Mouse (Mus musculus) neural tube, embryonic 15.5 days (tissue): Measurements from ENCODE around the gene Rsph6a. TPM values are rescaled to one million over a fixed set of nuclear protein-coding genes. Genes with fewer than 3 reads are reported as not detected.

ENCODE experiments used
- ATAC-seq: fragments of 200-750 bp; cut with Nextera tagmentation; 2 replicates; pipeline ENCODE4 v1.8.0; 2017; ENCODE audit warnings: mild to moderate bottlenecking, moderate TSS enrichment, moderate library complexity; ENCODE audit not compliant: low FRiP score
- H3K27ac ChIP-seq: fragments of 300-500 bp; sonication (generic); replicated peaks from 2 replicates; pipeline ENCODE4 v1.5.1; 2015; ENCODE audit warnings: mild to moderate bottlenecking, inconsistent platforms
- H3K27me3 ChIP-seq: fragments of 300-500 bp; sonication (generic); replicated peaks from 2 replicates; pipeline ENCODE4 v1.6.1; 2015; ENCODE audit warnings: inconsistent platforms
- H3K36me3 ChIP-seq: fragments of 300-500 bp; sonication (generic); 2 replicates; pipeline ENCODE4 v1.6.1; 2015; ENCODE audit warnings: inconsistent platforms
- H3K4me1 ChIP-seq: fragments of 300-500 bp; sonication (generic); 2 replicates; pipeline ENCODE4 v1.6.1; 2015; ENCODE audit warnings: inconsistent platforms
- H3K4me2 ChIP-seq: fragments of 300-500 bp; sonication (generic); 2 replicates; pipeline ENCODE4 v1.6.1; 2015; ENCODE audit warnings: inconsistent platforms, mild to moderate bottlenecking, moderate library complexity
- H3K4me3 ChIP-seq: fragments of 300-500 bp; sonication (generic); replicated peaks from 2 replicates; pipeline ENCODE4 v1.5.1; 2015; ENCODE audit warnings: mild to moderate bottlenecking, inconsistent platforms
- H3K9ac ChIP-seq: fragments of 300-500 bp; sonication (generic); replicated peaks from 2 replicates; pipeline ENCODE4 v1.6.1; 2015; ENCODE audit warnings: mild to moderate bottlenecking, inconsistent platforms
- H3K9me3 ChIP-seq: fragments of 300-500 bp; sonication (generic); replicated peaks from 2 replicates; pipeline ENCODE4 v1.6.1; 2016; ENCODE audit warnings: inconsistent platforms
- WGBS: fragments of 180-500 bp; shearing (Covaris S2); methylation state at CpG from one replicate; pipeline ENCODE4 v1.1.7; 2015; ENCODE audit warnings: mixed read lengths; 5-methylcytosine and 5-hydroxymethylcytosine counted together
- polyA plus RNA-seq: library from polyadenylated mRNA; unstranded; fragments of >200 nt; fragmentation: Nextera tagmentation; extraction: Ambion mirVana; gene quantifications from 2 replicates; pipeline ENCODE4 v1.2.1, GENCODE M21; 2015

Gene Rsph6a
- polyA plus RNA-seq, 1 experiment from 2014 or later = 0.24 TPM

- Histone ChIP-seq H3K4me3 (no peak overlapping the region), H3K9ac (no peak overlapping the region), H3K27me3 (peaks cover 37% of the 10 kb centered on the region), H3K4me2 (no peak overlapping the region), H3K9me3 (no peaks in the 10 kb centered on the region), H3K4me1 (peaks cover 27% of the 10 kb centered on the region), H3K27ac (no peak overlapping the region), H3K36me3 (no peaks in the 10 kb centered on the region)
- 56% methylated on average over 18 of the region's 18 CpGs for WGBS
- no peak for ATAC-seq
Measured at GRCm38 (mm10) chr7:19022189-19022958, 32.1 kb upstream of the Rsph6a start.

GRCm38 (mm10) chr7:19023357-19023814 lies 31.1 kb upstream of the Rsph6a start, which contains the start of gene Foxa3:
Gene Foxa3 (minus strand): TSS chr7:19023538.
- WGBS = 6% methylated on average over 28 of the region's 30 CpGs

GRCm38 (mm10) chr7:19024096-19024506 lies 30.4 kb upstream of the Rsph6a start, which contains the start of gene Sympk:
Gene Sympk (plus strand): TSS chr7:19024377.
- Histone ChIP-seq H3K4me2 (peak within 1 kb of the TSS; percentile 85), H3K27me3 (peaks cover 37% of the 10 kb centered on the region), H3K9me3 (no peaks in the 10 kb centered on the region), H3K4me1 (peaks cover 27% of the 10 kb centered on the region), H3K27ac (peak within 1 kb of the TSS; percentile 75), H3K9ac (peak within 1 kb of the TSS; percentile 86), H3K36me3 (peaks cover 2% of the 10 kb centered on the region), H3K4me3 (peak within 1 kb of the TSS; percentile 88)
- WGBS = under 1% methylated on average over 46 of the region's 50 CpGs
- ATAC-seq = peak; percentile 94

More at GRCm38 (mm10) chr7:19023357-19023814, 31.1 kb upstream of the Rsph6a start, which contains the start of gene Foxa3:
- Histone ChIP-seq H3K4me2 (peak within 1 kb of the TSS; percentile 85), H3K4me1 (peaks cover 27% of the 10 kb centered on the region), H3K4me3 (peak within 1 kb of the TSS; percentile 88), H3K9ac (peak within 1 kb of the TSS; percentile 86), H3K36me3 (no peaks in the 10 kb centered on the region), H3K9me3 (no peaks in the 10 kb centered on the region), H3K27ac (peak within 1 kb of the TSS; percentile 75), H3K27me3 (peaks cover 37% of the 10 kb centered on the region)
- ATAC-seq = peak; percentile 43

- peak overlapping the region; percentile 88 for H3K4me3 ChIP-seq
- peaks cover 8% of the 10 kb centered on the region for H3K36me3 ChIP-seq
- peaks cover 27% of the 10 kb centered on the region for H3K4me1 ChIP-seq
- ATAC-seq = peak; percentile 66
- H3K4me2 ChIP-seq = peak overlapping the region; percentile 85
- under 1% methylated on average over 32 of the region's 36 CpGs for WGBS
- H3K27ac ChIP-seq = peak overlapping the region; percentile 75
- H3K9ac ChIP-seq = peak overlapping the region; percentile 86
- peaks cover 37% of the 10 kb centered on the region for H3K27me3 ChIP-seq
- H3K9me3 ChIP-seq = no peaks in the 10 kb centered on the region
Measured at GRCm38 (mm10) chr7:19024581-19025255, 29.8 kb upstream of the Rsph6a start.

- ATAC-seq = no peak
- H3K27me3 ChIP-seq = peaks cover 6% of the 10 kb centered on the region
- H3K4me2 ChIP-seq = no peak overlapping the region
- H3K9me3 ChIP-seq = no peaks in the 10 kb centered on the region
- peaks cover 27% of the 10 kb centered on the region for H3K4me1 ChIP-seq
- H3K36me3 ChIP-seq = peaks cover 39% of the 10 kb centered on the region
- H3K9ac ChIP-seq = no peak overlapping the region
- H3K27ac ChIP-seq = no peak overlapping the region
- H3K4me3 ChIP-seq = no peak overlapping the region
Measured at GRCm38 (mm10) chr7:19028067-19028466, 26.4 kb upstream of the Rsph6a start.

- Histone ChIP-seq H3K36me3 (peaks cover 46% of the 10 kb centered on the region), H3K27me3 (no peaks in the 10 kb centered on the region), H3K9me3 (no peaks in the 10 kb centered on the region), H3K4me2 (no peak overlapping the region), H3K27ac (no peak overlapping the region), H3K4me1 (peaks cover 20% of the 10 kb centered on the region), H3K4me3 (no peak overlapping the region), H3K9ac (no peak overlapping the region)
- 57% methylated on average over 6 of the region's 6 CpGs for WGBS
- ATAC-seq = no peak
Measured at GRCm38 (mm10) chr7:19029084-19029653, 25.3 kb upstream of the Rsph6a start.

GRCm38 (mm10) chr7:19031641-19032040 lies 22.8 kb upstream of the Rsph6a start:
- Histone ChIP-seq H3K4me1 (no peaks in the 10 kb centered on the region), H3K36me3 (peaks cover 70% of the 10 kb centered on the region), H3K4me2 (no peak overlapping the region), H3K4me3 (no peak overlapping the region), H3K9ac (no peak overlapping the region), H3K9me3 (no peaks in the 10 kb centered on the region), H3K27ac (no peak overlapping the region), H3K27me3 (no peaks in the 10 kb centered on the region)
- 17% methylated on average over 4 of the region's 4 CpGs for WGBS
- ATAC-seq = no peak

GRCm38 (mm10) chr7:19044616-19045015 lies 9.9 kb upstream of the Rsph6a start:
- Histone ChIP-seq H3K27me3 (no peaks in the 10 kb centered on the region), H3K4me2 (no peak overlapping the region), H3K27ac (no peak overlapping the region), H3K9me3 (no peaks in the 10 kb centered on the region), H3K9ac (no peak overlapping the region), H3K4me1 (no peaks in the 10 kb centered on the region), H3K4me3 (no peak overlapping the region), H3K36me3 (peaks cover 97% of the 10 kb centered on the region)
- 97% methylated on average over 6 of the region's 6 CpGs for WGBS
- no peak for ATAC-seq

- Histone ChIP-seq H3K4me2 (no peak overlapping the region), H3K36me3 (peaks cover 97% of the 10 kb centered on the region), H3K4me1 (no peaks in the 10 kb centered on the region), H3K27ac (no peak overlapping the region), H3K9ac (no peak overlapping the region), H3K4me3 (no peak overlapping the region), H3K9me3 (no peaks in the 10 kb centered on the region), H3K27me3 (no peaks in the 10 kb centered on the region)
- WGBS = 93% methylated on average over 11 of the region's 11 CpGs
- ATAC-seq = no peak
Measured at GRCm38 (mm10) chr7:19046286-19047069, 8.0 kb upstream of the Rsph6a start.

GRCm38 (mm10) chr7:19048006-19048527 lies 6.4 kb upstream of the Rsph6a start:
- WGBS = 89% methylated on average over 14 of the region's 14 CpGs
- no peak for ATAC-seq
- peaks cover 95% of the 10 kb centered on the region for H3K36me3 ChIP-seq

GRCm38 (mm10) chr7:19049252-19049651 lies 5.2 kb upstream of the Rsph6a start:
- H3K27me3 ChIP-seq = no peaks in the 10 kb centered on the region
- H3K27ac ChIP-seq = no peak overlapping the region
- H3K4me3 ChIP-seq = no peak overlapping the region
- peaks cover 5% of the 10 kb centered on the region for H3K4me1 ChIP-seq
- H3K4me2 ChIP-seq = no peak overlapping the region
- H3K9me3 ChIP-seq = no peaks in the 10 kb centered on the region
- peaks cover 84% of the 10 kb centered on the region for H3K36me3 ChIP-seq
- WGBS = 88% methylated on average over 5 of the region's 5 CpGs
- no peak overlapping the region for H3K9ac ChIP-seq
- ATAC-seq = no peak

More at GRCm38 (mm10) chr7:19048006-19048527, 6.4 kb upstream of the Rsph6a start:
- no peaks in the 10 kb centered on the region for H3K9me3 ChIP-seq
- H3K4me3 ChIP-seq = no peak overlapping the region
- H3K27me3 ChIP-seq = no peaks in the 10 kb centered on the region
- no peaks in the 10 kb centered on the region for H3K4me1 ChIP-seq
- H3K27ac ChIP-seq = no peak overlapping the region
- no peak overlapping the region for H3K4me2 ChIP-seq
- H3K9ac ChIP-seq = no peak overlapping the region
